Mouse (Mus musculus) leukemia stem cell, adult 10-12 weeks (primary cell): ENCODE data around the gene Cdcp2. TPM values are rescaled to one million over a fixed set of nuclear protein-coding genes. Genes with fewer than 3 reads are reported as not detected.

ENCODE experiments used
- polyA plus RNA-seq: library from polyadenylated mRNA; stranded (reverse); fragments of >175 nt; gene quantifications from 2 replicates; pipeline ENCODE4 v1.2.3, GENCODE M21; 2012; ENCODE audit warnings: low replicate concordance

The Cdcp2 gene
- not detected in 2 replicates for polyA plus RNA-seq

GRCm38 (mm10) chr4:107096841-107097373, at the start of gene Cdcp2:
Gene Cdcp2 (plus strand): TSS chr4:107096891.

GRCm38 (mm10) chr4:107066252-107067124, 30.2 kb upstream of the Cdcp2 start, which contains the start of the genes Mrpl37 and Cyb5rl:
Gene Mrpl37 (minus strand): TSS chr4:107066868.
Gene Cyb5rl (plus strand): TSS chr4:107066988.

Other genes starting within 250 kb of the Cdcp2 start
- gene Ssbp3, start 186.2 kb upstream of the Cdcp2 start, polyA plus RNA-seq: 630 and 926 TPM in 2 replicates
- 72.7 and 73.2 TPM in 2 replicates for gene Mrpl37, start 30.0 kb upstream of the Cdcp2 start, polyA plus RNA-seq
- gene Cyb5rl, start 29.9 kb upstream of the Cdcp2 start, polyA plus RNA-seq: 0.70 and 3.7 TPM in 2 replicates
- 41.3 and 122 TPM in 2 replicates for gene Tmem59, start 81.5 kb downstream of the Cdcp2 start, polyA plus RNA-seq
- gene Tceanc2, start 82.2 kb downstream of the Cdcp2 start, polyA plus RNA-seq: 13.7 and 30.6 TPM in 2 replicates
- not detected in 2 replicates for gene Ldlrad1, start 112.3 kb downstream of the Cdcp2 start, polyA plus RNA-seq
- 9.3 and 11.4 TPM in 2 replicates for gene Lrrc42, start 156.6 kb downstream of the Cdcp2 start, polyA plus RNA-seq
- gene Hspb11, start 156.7 kb downstream of the Cdcp2 start, polyA plus RNA-seq: 0.34 TPM in 1 of 2 replicates, not detected in the other
- not detected in 2 replicates for gene Dio1, start 210.3 kb downstream of the Cdcp2 start, polyA plus RNA-seq
- 3.1 and 4.1 TPM in 2 replicates for gene Yipf1, start 217.5 kb downstream of the Cdcp2 start, polyA plus RNA-seq